Mouse (Mus musculus) liver, embryonic 13.5 days (tissue): ENCODE measurements around the gene Tnfsf13. TPM values are rescaled to one million over a fixed set of nuclear protein-coding genes. Genes with fewer than 3 reads are reported as not detected.

Source experiments
- ATAC-seq: fragments of 200-750 bp; cut with Nextera tagmentation; 2 replicates; pipeline ENCODE4 v1.8.0; 2017; ENCODE audit warnings: low read depth, mild to moderate bottlenecking, moderate number of reproducible peaks, moderate library complexity
- DNase-seq: peaks from one replicate; pipeline ENCODE4 v3.0.0; 2022
- H3K27ac ChIP-seq: fragments of 300-500 bp; sonication (generic); 2 replicates; pipeline ENCODE4 v1.5.1; 2015; ENCODE audit warnings: moderate library complexity, mild to moderate bottlenecking, inconsistent platforms
- H3K27me3 ChIP-seq: fragments of 300-500 bp; sonication (generic); 2 replicates; pipeline ENCODE4 v1.6.1; 2015; ENCODE audit warnings: mild to moderate bottlenecking, inconsistent platforms
- H3K36me3 ChIP-seq: fragments of 300-500 bp; sonication (generic); 2 replicates; pipeline ENCODE4 v1.6.1; 2015; ENCODE audit warnings: mild to moderate bottlenecking, inconsistent platforms
- H3K4me1 ChIP-seq: fragments of 300-500 bp; sonication (generic); replicated peaks from 2 replicates; pipeline ENCODE4 v1.6.1; 2015; ENCODE audit warnings: inconsistent platforms
- H3K4me2 ChIP-seq: fragments of 300-500 bp; sonication (generic); 2 replicates; pipeline ENCODE4 v1.6.1; 2015; ENCODE audit warnings: inconsistent platforms, mild to moderate bottlenecking, moderate library complexity
- H3K4me3 ChIP-seq: fragments of 300-500 bp; sonication (generic); replicated peaks from 2 replicates; pipeline ENCODE4 v1.5.1; 2015; ENCODE audit warnings: mild to moderate bottlenecking, inconsistent platforms
- H3K9ac ChIP-seq: fragments of 300-500 bp; sonication (generic); 2 replicates; pipeline ENCODE4 v1.6.1; 2015; ENCODE audit warnings: mild to moderate bottlenecking, inconsistent platforms
- H3K9me3 ChIP-seq: fragments of 300-500 bp; sonication (generic); replicated peaks from 2 replicates; pipeline ENCODE4 v1.6.1; 2016; ENCODE audit warnings: inconsistent platforms
- WGBS: fragments of 180-500 bp; shearing (Covaris S2); methylation state at CpG from one replicate; pipeline ENCODE4 v1.1.7; 2015; ENCODE audit not compliant: insufficient replicate concordance; 5-methylcytosine and 5-hydroxymethylcytosine counted together
- polyA plus RNA-seq: library from polyadenylated mRNA; unstranded; fragments of >200 nt; fragmentation: Nextera tagmentation; extraction: Ambion mirVana; gene quantifications from 2 replicates; pipeline ENCODE4 v1.2.1, GENCODE M21; 2015

Tnfsf13 gene
- polyA plus RNA-seq, 1 experiment from 2014 or later, result not detected

DNA sequence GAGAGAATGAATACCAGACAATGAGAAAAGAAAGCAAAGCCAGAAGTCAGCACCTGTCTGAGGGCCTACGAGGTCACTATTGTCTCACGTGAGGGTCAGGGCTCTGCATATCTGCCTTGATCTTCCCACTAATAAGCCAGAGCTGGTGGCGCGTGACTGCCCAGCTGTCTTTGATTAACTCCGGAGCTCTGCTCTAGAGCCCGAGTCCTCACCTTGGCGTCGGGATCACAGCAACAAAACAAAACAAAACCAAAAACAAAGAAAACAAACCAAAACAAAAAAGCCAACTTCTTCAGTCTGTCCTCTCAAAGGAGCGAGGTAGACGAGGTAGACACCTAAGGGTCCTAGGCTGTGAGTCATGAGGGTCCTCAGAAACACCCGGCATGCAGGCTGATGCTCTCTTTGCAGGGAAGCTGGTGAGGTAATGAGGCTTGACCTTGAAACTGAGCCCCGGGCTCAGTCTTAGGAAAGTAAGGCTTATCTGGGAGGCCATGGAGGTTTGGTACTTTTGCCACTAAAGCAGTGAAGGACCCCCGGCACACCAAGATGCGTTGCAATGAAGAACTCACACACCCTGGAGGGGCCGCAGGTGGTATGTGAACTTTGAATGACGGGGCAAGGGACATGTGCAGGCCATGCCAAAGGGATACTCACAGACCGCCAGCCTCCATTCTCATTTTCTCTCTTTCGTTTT, 29.2 kb upstream of the Tnfsf13 start:
- Histone ChIP-seq H3K9ac (no peak overlapping the region), H3K4me1 (peaks cover 51% of the 10 kb centered on the region)
- WGBS, result 78% methylated on average over 18 of the region's 18 CpGs

DNA sequence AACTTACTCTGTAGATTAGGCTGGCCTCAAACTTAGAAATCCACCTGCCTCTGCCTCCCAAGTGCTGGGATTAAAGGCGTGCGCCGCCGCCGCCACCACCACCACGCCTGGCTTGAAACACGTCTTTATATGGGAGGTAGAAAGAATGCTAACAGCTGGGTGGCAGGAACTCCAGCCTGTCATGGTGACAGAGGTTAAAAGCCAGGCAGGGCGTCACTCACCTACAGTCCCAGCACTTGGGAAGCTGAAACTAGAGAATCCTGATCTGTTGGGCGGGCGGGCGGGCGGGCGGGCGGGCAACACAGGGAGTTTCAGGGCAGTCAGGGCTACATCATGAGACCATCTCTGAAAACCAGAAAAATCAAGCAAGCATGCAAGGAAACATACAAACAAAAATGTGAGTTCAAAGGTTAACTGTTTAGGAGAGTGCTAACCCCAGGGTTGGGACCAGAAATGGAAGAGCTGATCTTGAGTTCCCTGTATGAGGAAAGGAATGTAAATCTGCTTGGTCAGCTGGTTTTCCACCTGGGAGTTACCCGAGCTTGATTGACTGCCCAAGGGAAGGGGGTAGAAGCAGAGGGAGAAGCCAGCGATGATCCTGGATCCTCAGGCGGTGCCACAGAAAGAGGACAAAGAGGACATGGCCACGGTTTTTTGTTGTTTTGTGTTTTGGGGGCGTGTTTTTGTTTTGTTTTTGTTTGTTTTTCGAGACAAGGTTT, 27.5 kb upstream of the Tnfsf13 start:
- no peak for ATAC-seq
- no peaks in the 10 kb centered on the region for H3K36me3 ChIP-seq
- no peak overlapping the region for H3K27ac ChIP-seq
- WGBS, result 75% methylated on average over 20 of the region's 20 CpGs
- no peaks in the 10 kb centered on the region for H3K9me3 ChIP-seq
- H3K27me3 ChIP-seq, result no peaks in the 10 kb centered on the region
- H3K4me2 ChIP-seq, result no peak overlapping the region
- no peak overlapping the region for H3K9ac ChIP-seq
- peaks cover 47% of the 10 kb centered on the region for H3K4me1 ChIP-seq
- H3K4me3 ChIP-seq, result no peak overlapping the region
- DNase-seq, result no peak

More for the DNA sequence above, 29.2 kb upstream of the Tnfsf13 start:
- no peak overlapping the region for H3K4me3 ChIP-seq
- H3K27me3 ChIP-seq, result no peaks in the 10 kb centered on the region
- no peak for ATAC-seq
- no peak overlapping the region for H3K27ac ChIP-seq
- H3K36me3 ChIP-seq, result no peaks in the 10 kb centered on the region
- no peaks in the 10 kb centered on the region for H3K9me3 ChIP-seq
- no peak for DNase-seq
- H3K4me2 ChIP-seq, result no peak overlapping the region

DNA sequence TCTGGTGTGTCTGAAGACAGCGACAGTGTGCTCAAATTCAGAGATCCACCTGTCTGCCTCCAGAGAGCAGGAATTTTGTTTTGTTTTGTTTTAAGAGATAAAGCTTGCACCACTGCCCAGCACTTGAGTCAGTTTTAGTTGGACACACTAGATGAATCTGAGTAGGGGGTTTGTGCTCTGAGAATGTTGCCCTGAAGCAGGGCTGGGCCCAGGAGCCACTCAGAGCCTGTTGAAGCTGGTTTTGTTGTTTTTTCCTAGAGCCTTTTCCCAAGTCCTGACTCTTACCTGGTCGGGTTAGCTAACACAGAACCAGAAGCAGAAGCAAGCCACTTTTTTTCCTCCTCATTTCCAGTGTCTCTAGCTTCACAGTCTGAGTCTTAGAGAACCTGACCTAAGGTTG, 25.5 kb upstream of the Tnfsf13 start:
- DNase-seq (no peak), ATAC-seq (no peak)
- Histone ChIP-seq H3K36me3 (no peaks in the 10 kb centered on the region), H3K4me3 (no peak overlapping the region), H3K9me3 (no peaks in the 10 kb centered on the region), H3K9ac (no peak overlapping the region), H3K27ac (peak overlapping the region; percentile 20), H3K27me3 (no peaks in the 10 kb centered on the region), H3K4me2 (no peak overlapping the region), H3K4me1 (peaks cover 40% of the 10 kb centered on the region)
- WGBS, result 73% methylated on average over 2 of the region's 2 CpGs

DNA sequence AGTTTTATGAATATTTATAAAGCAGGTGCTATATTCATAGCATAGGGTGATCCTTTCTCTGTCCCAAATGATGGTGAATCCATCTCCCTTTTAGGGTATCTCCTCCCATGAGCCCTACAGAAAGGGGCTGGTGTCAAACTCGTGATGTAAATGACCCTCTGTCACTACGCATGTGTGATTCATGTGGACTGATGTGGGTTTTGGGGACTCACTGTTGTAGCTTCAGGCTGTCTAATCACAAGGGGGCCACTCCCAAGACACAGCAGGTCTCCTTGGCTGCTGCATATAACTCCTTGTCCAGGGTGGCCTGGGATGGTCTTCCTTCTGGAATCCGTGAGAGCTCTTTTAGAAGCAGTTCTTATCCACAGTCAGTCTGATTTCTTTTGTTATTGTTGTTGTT, 24.9 kb upstream of the Tnfsf13 start:
- ATAC-seq, result no peak
- Histone ChIP-seq H3K36me3 (no peaks in the 10 kb centered on the region), H3K4me2 (no peak overlapping the region), H3K9me3 (no peaks in the 10 kb centered on the region), H3K27ac (peak overlapping the region; percentile 20), H3K4me3 (no peak overlapping the region), H3K9ac (no peak overlapping the region), H3K27me3 (no peaks in the 10 kb centered on the region), H3K4me1 (peaks cover 38% of the 10 kb centered on the region)
- WGBS, result 62% methylated on average over 3 of the region's 3 CpGs
- DNase-seq, result no peak

DNA sequence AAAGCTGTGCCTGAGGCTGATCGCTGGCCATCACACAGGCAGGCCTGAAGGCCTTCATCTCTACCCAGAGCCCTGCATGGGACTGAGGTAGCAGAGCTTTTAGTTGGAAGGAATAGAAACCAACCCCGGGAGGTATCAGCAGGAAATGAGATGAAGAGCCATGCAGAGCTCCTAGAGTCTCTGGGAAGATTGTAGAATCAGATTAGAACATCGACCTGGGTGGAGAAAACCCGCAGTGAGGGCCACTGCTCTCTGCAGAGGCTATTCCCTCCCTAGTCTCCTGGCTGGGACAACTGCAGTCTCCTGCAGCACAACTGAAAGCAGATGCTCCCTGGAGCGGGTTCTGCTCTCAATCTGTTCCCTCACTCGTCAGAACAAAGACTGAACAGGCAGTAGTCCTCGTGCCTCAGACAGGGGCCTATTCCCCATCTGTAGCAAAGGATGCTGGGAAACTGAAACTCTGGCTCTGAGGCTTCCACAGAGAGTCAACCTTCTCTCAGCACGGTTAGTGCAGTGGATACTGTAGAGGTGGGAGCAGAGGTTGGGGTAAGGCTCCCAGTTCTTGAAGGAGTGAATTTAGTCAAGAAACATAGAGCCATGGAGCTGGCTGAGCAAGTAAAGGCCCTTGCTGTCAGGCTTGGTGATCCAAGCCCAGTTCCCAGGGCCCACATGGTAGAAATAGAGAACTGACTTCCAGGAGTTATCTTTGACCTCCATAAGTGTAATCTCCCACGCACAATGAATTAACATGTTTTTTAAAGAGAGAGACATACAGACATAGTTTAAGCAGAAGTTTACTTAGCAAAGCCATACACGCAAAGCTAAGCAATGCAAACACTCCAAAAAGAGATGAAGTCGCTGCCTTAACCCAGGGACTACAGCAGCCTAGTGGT, 24.2 kb upstream of the Tnfsf13 start:
- ATAC-seq, result peak; percentile 44
- H3K4me2 ChIP-seq, result no peak overlapping the region
- DNase-seq, result no peak
- peaks cover 36% of the 10 kb centered on the region for H3K4me1 ChIP-seq
- H3K9me3 ChIP-seq, result no peaks in the 10 kb centered on the region
- peak overlapping the region; percentile 31; the same call in 1 of the 2 replicates for H3K9ac ChIP-seq
- H3K27me3 ChIP-seq, result no peaks in the 10 kb centered on the region
- H3K36me3 ChIP-seq, result no peaks in the 10 kb centered on the region
- 43% methylated on average over 11 of the region's 11 CpGs for WGBS
- H3K27ac ChIP-seq, result peak overlapping the region; percentile 43
- no peak overlapping the region for H3K4me3 ChIP-seq

DNA sequence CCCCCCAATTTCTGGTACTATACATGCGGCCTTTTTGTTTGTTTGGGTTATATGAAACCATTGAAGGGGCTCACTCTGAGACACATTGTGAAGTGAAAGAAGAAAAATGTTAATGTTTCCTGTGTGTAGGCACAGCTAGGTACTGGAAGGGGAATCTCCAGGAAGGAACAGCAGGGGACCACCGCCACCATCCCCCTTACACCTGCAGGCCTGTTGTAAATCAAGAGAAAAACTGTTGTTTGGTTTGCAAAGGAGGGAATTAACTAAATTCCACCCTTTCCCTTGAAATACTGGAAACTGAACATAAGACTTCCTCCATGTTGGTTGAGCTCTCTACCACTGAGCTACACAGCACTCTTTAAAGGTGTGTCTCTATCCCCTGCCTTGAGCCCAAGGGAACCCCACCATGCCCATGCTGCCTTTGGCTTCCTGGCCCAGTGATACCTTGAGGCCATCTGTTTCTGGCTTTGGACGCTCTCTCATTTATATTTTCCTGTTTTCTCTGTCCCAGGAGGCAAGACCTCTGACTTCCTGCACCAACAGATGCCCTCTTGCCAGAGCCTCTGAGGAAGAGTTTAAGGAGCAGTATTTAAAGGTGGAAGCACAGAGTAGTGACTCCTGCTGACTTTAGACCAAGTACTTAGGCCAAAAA, 23.2 kb upstream of the Tnfsf13 start:
- DNase-seq (no peak), ATAC-seq (no peak)
- Histone ChIP-seq H3K27ac (no peak overlapping the region; the same call in 1 of the 2 replicates), H3K4me3 (no peak overlapping the region), H3K36me3 (no peaks in the 10 kb centered on the region), H3K4me2 (no peak overlapping the region), H3K27me3 (no peaks in the 10 kb centered on the region), H3K9ac (no peak overlapping the region), H3K4me1 (peaks cover 42% of the 10 kb centered on the region), H3K9me3 (no peaks in the 10 kb centered on the region)
- 83% methylated on average over 3 of the region's 3 CpGs for WGBS

DNA sequence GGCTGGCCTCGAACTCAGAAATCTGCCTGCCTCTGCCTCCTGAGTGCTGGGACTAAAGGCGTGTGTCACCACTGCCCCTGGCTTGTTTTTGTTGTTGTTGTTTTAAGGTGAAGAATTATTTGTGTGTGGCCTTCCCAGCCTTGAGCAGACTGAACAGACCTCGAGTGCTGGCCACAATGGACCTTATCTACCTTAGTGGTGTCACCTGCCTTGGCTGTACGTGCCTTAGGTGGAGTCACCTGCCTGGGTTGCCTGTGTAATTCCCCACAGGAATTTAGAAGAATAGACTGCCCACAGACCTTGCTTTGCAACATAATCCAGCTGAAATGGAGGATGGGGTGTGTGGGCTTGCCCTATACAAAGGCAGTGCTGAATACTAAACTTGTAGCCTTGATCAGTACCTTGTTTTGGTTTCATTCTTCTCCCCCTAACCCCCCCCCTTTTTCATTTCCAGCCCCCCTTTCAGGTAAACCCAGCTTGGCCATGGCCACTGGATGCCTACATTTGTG, 22.3 kb upstream of the Tnfsf13 start:
- ATAC-seq, result no peak
- Histone ChIP-seq H3K36me3 (no peaks in the 10 kb centered on the region), H3K4me1 (peaks cover 42% of the 10 kb centered on the region), H3K4me3 (no peak overlapping the region), H3K4me2 (no peak overlapping the region), H3K9me3 (no peaks in the 10 kb centered on the region), H3K9ac (no peak overlapping the region), H3K27me3 (no peaks in the 10 kb centered on the region), H3K27ac (no peak overlapping the region)
- no peak for DNase-seq
- 65% methylated on average over 4 of the region's 4 CpGs for WGBS

DNA sequence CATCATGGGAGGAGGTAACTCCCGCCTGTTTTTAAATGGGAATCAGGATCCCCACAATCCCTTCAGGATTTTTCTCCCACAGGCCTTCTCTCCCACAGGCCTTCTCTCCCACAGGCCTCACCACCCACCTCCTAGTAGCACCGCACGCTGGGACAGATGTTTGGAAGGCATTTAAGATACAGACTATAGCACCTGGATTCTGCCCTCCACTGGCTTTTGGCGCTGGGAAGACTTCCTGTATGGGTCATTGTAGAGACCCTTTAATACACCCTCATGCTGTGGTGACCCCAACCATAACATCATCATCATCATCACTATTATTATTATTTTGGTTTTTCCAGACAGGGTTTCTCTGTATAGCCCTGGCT, 21.9 kb upstream of the Tnfsf13 start:
- ATAC-seq, result no peak

DNA sequence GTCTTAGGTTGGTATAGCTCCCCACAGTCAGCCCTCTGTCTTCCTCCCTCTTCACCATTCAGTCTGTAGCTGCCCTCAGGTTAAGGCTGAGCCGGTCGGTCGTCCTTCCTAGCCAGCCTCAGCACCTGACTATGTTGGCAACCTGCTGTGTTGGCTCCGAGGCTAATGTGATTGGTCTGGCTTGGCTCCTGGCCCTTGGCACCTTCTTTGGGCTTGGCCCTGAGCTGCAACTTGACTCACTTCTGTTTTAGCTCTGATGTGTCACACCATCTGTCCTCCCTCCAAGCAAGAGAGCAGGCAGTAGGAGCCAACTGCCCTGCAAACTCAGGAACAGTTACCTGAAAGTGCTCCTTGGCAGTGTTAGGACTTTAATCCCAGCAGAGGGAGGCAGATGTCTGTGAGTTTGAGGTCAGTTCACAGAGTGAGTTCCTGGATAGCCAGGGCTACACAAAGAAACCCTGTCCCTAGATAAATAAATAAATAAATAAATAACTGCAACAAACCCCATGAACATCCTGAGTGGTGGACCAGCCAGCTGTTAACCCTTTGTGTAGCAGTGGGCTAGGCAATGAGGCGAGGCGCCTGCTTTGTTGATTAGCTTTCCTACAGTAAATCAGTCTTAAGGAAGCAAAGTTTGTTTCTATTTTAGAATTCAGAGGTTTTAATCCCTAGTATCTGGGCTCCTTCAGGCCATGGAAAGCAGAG, 21.3 kb upstream of the Tnfsf13 start:
- Histone ChIP-seq H3K9me3 (no peaks in the 10 kb centered on the region), H3K36me3 (no peaks in the 10 kb centered on the region), H3K9ac (no peak overlapping the region), H3K27ac (no peak overlapping the region), H3K4me2 (no peak overlapping the region), H3K27me3 (no peaks in the 10 kb centered on the region), H3K4me1 (peaks cover 42% of the 10 kb centered on the region), H3K4me3 (no peak overlapping the region)
- ATAC-seq, result no peak
- DNase-seq, result no peak
- 64% methylated on average over 6 of the region's 6 CpGs for WGBS

More for the DNA sequence above, 21.9 kb upstream of the Tnfsf13 start:
- no peaks in the 10 kb centered on the region for H3K36me3 ChIP-seq
- no peak overlapping the region for H3K9ac ChIP-seq
- no peaks in the 10 kb centered on the region for H3K27me3 ChIP-seq
- WGBS, result 73% methylated on average over 4 of the region's 4 CpGs
- no peak overlapping the region for H3K4me2 ChIP-seq
- no peak overlapping the region for H3K27ac ChIP-seq
- peaks cover 42% of the 10 kb centered on the region for H3K4me1 ChIP-seq
- DNase-seq, result no peak
- no peak overlapping the region for H3K4me3 ChIP-seq
- H3K9me3 ChIP-seq, result no peaks in the 10 kb centered on the region

DNA sequence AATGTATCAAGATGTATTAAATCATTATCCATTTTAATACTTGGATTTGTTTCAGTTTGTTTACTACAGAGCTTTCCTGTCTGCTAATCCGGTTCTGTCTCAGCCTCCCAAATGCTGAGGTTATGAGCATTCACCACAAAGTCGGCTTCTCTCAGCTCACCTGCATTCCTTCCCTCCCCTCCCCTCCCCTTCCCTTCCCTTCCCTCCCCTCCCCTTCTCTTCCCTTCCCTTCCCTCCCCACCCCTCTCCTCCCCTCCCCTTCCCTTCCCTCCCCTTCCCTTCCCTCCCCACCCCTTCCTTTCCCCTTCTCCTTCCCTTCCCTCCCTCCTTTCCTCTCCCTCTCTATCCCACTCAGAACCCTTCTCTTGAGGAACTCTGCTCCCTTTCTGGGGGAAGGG, 19.0 kb upstream of the Tnfsf13 start:
- H3K36me3 ChIP-seq, result no peaks in the 10 kb centered on the region
- no peaks in the 10 kb centered on the region for H3K9me3 ChIP-seq
- H3K4me1 ChIP-seq, result peaks cover 36% of the 10 kb centered on the region
- no peaks in the 10 kb centered on the region for H3K27me3 ChIP-seq
- no peak overlapping the region for H3K9ac ChIP-seq
- DNase-seq (no peak), ATAC-seq (no peak)
- H3K27ac ChIP-seq, result no peak overlapping the region
- no peak overlapping the region for H3K4me2 ChIP-seq
- 40% methylated on average over 2 of the region's 2 CpGs for WGBS
- H3K4me3 ChIP-seq, result no peak overlapping the region
